Mouse (Mus musculus) thymus, postnatal 25 days (tissue): ENCODE results near the gene Nat8f2.
"Not testable (repeated sequence)": the region's sequence is repeated elsewhere in the genome, so short reads cannot be mapped to it uniquely, and the experiment has no call there.

Experiments
- DNase-seq: peaks from one replicate; pipeline ENCODE4 v3.0.0; 2022

Gene Nat8f2

DNA sequence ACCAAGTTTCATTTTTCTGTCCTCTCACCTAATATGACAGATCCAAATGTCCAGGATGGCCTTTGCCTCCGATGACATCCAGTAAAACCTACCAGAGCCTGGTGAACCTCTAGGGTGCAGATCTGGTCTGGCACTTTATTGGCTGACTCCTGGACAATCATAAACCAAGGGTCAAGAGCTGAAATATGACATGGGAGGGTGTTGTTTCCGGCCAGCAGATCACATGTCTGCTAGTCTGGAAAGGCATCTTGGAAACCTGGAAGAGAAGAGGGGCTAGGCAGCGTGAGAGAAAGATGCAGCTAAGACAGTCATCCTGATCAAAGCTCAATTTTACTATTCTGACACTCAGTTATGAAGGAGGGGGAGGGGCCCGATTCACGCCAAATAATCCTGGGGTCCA is at the start of gene Nat8f2:
Nat8f2 (minus strand) TSS at position 153 of the 400 bp plus-strand sequence.
- not testable (repeated sequence) for DNase-seq

DNA sequence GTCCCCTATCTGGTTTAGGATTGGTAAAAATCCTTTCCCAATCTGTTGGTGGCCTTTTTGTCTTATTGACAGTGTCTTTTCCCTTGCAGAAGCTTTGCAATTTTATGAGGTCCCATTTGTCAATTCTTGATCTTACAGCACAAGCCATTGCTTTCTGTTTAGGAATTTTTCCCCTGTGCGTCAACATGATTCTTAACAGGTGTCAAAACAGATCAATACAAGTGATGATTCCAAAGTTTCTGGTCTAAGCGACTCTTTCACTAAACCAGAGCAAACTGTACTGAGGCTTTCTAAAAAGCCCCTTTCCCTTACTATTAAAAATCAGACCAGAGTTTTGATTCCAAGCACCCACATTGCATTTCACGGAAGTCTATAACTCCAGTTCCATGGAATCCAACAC is 49.4 kb upstream of the Nat8f2 start:
- DNase-seq, result not testable (repeated sequence)

DNA sequence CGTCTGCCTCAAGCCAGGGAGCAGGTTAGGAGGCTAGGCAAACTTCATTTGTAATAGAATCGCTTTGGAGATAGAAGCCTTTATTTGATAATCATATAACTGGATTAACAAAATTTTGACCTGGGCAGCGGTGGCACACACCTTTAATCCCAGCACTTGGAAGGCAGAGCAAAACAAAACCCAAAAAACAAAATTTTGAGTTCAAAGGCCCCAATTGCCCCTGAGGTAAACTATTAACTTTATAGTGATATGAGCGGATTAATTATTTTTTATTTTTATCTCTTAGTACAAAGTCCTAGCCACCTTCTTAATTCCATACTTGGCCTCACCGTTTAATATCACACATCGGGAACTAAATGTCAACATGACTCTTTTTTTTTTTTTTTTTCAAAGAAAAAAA is 47.6 kb upstream of the Nat8f2 start:
- DNase-seq, result no peak

DNA sequence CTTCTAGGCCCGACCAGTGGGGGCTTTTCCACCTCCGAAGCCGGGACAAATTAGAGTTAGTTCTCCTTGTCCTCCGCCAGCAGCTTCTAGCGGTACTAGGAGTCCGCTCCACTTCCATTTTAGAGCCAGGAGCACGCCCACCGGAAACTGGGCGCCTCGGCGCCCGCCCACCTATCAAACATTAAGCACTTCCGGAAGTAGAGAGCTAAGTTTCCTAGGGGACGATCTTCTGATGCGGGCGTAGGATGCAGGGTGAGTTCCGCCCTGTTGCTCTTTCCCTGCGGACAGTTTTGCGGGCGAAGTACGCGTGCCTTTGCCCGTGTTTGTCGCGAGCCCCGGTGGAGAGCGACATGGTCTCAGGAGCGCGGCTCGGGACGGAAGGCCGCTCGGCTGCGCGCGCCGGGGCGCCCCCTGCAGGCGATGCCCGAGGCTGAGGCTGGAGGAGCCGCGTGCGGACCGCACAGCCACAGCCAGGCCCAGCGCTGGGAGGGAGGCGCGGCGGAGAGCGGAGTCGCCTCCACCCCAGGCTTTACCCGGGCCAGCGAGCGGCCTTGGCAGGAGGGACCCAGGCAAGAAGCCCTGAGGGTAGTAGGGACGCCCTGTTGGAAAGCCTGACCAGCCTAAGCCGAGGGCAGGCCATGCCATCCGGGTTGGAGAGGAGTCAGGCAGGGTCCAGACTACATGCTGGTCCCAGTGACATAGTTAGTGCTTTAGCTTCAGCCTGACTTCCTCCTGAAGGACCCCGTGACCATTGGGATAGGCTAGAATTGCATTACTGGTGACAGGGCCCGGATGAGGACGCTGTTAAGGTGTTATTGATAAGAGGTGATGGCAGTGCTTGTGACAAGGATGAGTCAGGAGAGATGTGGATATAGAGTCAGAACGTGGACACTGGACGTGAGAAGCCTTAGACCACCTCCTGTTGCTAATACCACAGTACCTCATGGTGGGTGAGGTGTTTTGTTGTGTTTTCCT is 46.9 kb upstream of the Nat8f2 start, which contains the start of gene Nat8f1:
Nat8f1 (minus strand) TSS at position 149 of the 975 bp plus-strand sequence.
- peak; percentile 87 for DNase-seq

DNA sequence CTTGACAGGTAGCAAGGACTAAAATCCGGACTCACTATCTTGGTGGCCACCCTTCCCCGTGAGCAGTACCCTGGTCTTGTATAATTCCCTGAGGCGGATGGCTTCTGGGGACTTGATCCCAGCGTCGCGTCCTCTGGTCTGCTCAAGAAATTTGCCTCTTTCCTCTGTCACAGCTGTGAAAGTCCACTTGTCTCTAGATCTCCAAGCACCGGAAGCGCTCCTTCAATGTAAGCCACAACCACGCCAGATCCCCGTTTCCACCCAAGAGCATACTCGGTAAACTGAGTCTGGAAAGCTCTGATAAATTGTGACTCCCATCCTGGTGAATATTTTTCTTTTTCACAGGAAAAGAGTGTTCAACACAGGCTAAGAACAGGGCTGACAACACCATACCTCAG is 46.2 kb upstream of the Nat8f2 start:
- DNase-seq, result no peak

DNA sequence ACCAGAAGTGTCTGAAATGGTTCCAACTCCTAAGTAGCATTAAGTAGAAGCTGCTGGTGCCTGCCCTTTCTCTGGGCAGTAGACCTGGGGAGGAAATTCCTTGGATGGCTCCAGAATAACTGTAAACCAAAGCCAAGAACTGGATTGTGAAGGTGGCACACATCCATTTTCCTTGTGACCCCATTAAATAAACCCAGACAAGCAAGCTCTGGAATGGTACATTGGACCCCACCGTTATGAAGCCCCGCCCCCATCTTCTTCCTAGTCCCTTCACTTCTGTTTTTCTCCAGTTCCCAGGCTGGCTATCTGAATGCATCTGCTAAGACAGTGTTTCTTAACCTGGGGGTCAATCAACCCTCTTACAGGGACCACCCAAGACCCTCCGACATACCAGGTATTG is 42.6 kb upstream of the Nat8f2 start, which contains the start of gene Tprkb:
Tprkb (plus strand) TSS at position 279 of the 400 bp plus-strand sequence.
- no peak for DNase-seq

DNA sequence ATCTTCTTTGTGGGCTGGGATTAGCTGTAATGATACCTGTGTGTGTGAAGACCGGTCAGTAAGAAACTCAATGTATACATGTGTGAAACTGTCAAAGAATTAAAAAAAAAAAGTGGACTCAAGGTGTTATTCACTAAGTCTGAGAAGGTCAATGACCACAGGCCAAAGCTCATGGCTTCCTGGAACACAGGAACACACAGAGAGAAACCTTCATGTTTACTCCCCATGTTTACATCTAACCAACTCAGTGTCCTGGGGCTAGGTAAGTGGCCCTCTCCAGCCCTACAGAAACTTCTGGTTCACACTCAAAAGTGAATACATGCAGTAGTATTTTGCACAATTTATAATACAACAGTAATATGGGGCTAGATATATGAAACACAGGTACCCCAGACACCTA is 40.7 kb upstream of the Nat8f2 start:
- DNase-seq, result no peak

DNA sequence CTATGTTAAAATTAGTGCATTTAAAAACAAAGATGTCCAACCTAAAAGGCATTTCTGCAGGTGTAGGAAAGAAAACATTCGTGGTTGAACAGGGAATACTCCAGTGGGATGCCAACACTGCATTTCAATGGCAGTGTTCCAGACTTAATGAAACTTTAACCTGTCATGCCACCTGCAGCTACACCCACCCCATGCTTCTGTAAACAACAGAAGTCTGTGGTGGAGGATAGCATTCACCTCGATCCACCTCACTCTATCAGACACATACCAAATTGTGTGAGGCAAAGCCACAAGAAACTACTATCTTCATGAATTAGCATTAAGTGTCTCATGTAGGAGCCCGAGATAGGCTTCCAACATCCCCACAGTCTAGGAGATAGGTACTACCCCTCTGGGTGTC is 39.4 kb upstream of the Nat8f2 start:
- DNase-seq, result no peak

DNA sequence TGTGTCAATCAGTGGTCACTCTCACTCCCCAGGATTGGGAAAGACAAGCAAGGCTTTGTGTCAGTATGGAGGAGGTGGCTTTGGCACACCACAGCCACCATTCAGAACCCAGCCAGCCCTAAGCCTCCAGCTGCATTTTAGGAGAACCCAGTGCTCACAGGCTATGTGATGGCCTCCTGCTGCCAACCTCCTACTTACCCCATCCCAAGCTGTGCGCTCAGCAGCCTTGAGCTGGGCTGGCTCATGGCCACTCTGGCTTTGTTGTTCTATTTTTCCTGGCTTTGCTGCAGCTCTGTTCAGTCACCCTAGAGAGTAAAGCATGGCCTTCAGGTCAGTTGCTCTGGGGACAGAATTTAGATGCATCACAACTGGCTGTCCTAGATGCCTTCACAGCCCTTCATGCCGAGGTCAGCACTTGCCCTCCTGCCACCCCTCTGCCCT is 38.0 kb upstream of the Nat8f2 start:
- DNase-seq, result not testable (repeated sequence)

DNA sequence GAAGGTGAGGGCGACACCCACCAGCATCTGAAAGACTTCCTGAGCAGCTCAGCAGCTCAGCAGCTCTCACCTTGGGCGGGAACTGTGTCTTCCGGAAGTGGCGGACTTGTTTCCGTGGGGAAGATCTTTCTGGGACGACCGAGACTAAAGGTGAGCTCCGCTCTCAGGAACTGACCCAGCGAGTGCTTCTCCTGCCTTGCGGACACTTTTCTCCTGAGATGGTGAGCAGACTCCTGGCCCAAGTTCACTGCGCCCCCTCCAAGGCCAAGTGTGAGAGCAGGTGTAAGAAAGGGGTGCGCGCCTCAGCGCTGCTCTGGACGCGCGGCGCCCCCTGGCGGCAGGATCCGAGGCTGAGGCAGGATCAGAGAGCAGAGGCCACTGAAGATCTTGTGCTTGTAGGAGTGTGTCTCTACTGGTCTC is 35.7 kb upstream of the Nat8f2 start, which contains the start of gene Nat8f4:
Nat8f4 (minus strand) TSS at position 243 of the 420 bp plus-strand sequence.
- DNase-seq, result peak; percentile 90

DNA sequence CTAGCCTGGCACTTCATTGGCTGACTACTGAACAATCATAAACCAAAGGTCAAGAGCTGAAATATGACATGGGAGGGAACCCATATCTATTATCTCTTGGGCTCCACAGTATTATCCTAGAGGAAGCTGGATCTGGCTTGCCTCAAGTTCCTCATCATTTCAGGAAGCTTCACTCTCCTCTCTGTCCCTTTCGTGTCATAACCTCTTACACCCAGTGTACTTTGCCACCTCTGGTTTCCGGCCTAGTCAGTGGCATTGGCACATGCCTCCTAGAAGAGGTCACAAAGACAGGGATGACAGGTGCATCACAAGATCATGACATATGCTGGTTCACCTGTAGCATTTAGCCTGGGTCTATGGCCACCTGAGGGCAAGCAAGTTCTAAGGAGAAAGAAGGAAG is 33.3 kb upstream of the Nat8f2 start:
- no peak for DNase-seq

DNA sequence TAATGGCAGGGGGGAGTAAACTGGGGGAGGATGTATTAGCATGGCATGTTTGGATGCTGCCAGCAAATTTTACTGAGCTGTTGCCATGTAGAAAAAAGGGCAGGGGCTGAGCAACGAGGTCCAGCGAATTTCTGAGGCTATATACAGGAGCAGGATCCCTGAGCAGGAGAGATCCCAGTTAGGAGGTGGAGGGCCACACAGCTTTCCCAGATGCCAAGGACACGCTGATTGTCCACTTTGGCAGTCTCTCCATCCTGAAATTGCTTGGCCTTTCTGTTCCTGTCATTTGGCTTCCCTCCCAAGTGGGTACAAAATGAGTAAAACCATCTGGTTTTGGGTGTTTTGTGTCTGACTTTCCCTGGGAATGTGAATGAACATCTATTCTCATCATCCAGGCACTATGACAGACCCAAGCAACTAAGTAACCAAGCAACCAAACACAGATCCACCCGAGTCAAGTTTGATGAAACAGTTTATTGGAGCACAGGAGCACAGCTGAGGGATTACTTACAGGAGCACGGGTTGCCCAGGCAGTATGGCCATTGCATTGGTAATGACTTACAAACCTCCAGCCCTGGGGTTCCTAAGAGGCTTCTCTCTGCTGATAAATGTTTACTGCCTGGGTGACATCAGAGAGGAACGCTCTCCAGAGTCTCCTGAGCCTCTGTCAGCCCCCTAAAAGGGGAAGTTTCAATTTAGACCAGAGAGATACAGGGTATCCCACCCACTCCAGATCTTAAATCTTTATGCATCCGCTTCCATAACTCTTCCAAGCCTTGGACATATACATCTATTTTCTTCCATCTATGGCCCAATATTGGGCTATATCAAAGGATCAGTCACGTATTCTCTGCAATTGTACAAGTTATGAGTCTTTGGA is 29.9 kb upstream of the Nat8f2 start:
- not testable (repeated sequence) for DNase-seq

DNA sequence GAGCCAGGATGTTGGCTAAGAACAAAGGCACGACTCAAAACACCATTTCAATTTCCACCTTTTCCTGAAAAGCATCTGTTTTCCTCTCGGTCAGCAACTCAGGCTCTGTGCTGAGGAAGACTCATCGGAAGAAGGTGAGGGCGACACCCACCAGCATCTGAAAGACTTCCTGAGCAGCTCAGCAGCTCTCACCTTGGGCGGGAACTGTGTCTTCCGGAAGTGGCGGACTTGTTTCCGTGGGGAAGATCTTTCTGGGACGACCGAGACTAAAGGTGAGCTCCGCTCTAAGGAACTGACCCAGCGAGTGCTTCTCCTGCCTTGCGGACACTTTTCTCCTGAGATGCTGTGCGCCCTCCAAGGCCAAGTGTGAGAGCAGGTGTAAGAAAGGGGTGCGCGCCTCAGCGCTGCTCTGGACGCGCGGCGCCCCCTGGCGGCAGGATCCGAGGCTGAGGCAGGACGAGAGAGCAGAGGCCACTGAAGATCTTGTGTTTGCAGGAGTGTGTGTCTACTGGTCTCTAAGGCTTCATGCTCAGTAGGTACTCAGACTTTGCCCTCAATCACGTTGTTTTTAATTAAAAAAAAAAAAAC is 26.2 kb upstream of the Nat8f2 start:
- peak; percentile 30 for DNase-seq

DNA sequence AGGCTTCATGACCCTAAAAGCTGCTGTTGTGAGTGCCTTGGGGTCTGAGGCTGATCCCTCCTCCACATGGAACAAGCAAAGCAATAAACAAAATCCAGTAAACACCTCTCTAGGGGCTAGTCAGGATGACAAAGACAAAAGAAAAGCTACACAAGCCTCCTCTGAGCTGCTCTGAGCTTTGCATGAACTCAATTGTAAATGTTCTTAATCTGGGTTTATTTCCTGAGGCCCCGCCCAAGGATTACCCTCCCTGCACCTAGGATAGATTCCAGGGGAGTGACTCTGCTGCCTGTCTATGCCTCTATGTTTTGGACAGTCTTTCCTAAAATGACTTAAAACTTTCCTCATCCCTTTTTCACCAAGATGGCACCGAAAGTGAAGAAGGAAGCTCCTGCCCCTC is 20.0 kb upstream of the Nat8f2 start:
- no peak for DNase-seq

DNA sequence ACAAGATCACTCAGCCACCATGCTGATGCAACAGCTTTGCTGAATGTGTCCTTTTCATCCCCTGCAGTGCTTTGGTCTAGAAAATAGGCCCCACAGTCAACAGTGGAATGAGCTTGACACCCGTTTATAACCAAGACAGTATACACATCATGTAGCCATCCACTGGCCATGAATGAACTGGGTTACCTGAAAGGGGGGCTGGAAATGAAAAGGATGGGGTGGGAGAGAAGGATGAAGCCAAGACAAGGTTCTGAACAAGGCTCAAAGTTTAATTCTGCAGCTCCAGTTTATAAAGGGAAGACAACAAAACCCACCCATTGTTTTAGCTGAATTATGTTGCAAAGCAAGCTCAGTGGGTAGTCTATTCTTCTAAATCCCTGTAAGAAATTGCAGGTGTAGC is 15.4 kb upstream of the Nat8f2 start:
- DNase-seq, result no peak

DNA sequence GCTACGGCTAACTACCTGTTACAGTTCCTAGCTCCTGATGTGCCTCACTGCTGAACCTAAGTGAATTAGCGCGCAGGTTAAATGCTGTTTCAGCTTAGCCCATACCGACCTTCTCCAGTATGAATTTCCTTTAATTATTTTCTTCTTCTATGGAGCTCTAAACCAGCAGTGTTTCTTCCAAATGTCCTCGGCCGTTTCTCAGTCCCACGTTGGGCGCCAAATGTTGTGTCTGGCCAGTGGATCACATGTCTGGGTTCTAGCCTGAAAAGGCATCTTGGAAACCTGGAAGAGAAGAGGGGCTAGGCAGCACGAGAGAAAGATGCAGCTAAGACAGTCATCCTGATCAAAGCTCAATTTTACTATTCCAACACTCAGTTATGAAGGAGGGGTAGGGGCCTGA is 14.3 kb upstream of the Nat8f2 start:
- DNase-seq, result not testable (repeated sequence)

DNA sequence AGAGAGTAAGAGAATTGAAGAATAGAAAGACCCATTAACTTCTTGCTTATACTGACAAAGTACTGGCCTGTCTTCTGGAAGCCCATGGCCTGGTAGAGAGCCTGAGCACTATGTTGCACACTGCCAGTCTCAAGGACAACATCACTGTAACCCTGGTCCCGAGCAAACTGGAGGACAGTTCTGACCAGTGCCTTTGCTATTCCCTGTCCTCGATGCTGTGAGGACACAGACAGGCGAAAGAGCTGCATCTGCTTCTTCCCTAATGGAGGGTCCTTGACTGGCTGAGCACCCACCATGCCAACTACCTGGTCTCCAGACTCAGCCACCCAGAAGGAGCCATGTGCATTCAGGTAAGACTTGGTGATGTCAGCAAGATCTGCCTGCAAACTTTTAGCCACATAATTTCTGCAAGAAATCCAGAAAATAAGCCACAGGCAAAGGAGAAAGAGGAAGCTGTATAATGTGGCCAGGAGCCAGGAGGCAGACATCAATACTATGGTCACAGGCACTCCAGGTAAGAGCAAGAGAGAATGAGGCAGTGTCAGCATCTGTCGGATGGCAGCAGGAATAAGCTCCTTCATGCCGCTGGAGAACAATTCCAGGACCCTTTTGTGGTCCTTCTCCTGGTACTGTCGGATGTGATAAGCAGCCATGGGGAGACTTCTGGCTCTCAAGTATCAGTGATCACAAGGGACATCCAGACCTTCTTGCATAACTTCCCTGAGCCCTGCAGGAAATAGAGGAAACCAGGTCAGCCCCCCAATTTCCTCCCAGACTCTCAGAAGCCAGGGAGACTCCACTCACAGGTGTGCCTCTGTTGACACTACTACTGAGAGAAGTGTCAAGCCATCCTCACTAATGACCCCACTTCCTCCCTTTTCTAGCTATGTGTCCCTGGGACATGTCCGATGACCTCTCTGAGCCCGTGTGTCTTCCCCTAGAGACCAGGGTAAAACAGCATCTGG is 950 bp downstream of the Nat8f2 start:
- DNase-seq, result no peak

DNA sequence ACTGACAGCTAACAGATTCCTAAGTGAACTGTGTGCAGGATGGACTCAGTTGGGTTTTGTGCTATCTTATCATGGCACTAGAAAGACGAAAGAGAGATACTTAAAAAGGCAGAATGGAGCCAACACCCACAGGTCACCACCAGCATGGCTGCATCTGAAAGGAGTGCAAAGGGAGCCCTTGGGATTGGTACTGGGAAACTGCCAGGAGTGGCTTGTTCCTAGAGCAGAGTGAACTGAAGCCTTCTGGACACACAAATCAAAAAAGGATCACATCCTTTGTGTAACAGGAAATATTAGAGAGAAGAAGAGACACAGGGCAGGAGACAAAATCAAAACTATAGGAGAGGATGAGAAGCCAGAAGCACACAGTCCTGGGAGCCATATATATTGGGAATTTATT is 2.0 kb downstream of the Nat8f2 start:
- not testable (repeated sequence) for DNase-seq

DNA sequence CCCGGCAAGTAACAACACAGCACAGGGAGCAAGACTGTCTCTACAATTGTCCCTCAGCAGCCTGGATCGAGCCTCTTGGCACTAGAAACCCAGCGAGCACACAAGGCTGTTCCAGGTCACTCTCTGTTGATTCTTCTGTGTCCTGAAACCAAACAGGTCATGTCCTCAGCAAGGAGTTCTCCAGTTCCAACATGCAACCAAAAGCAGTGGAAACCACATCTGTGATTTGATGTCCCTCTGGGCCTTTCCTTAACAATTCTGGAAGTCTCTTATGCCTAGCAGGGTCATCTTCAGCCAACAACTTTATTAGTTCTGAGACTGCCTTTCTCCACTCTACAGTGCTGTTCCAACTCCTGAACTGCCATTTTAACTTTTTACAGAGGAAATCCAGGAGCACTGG is 2.8 kb downstream of the Nat8f2 start:
- DNase-seq, result not testable (repeated sequence)

DNA sequence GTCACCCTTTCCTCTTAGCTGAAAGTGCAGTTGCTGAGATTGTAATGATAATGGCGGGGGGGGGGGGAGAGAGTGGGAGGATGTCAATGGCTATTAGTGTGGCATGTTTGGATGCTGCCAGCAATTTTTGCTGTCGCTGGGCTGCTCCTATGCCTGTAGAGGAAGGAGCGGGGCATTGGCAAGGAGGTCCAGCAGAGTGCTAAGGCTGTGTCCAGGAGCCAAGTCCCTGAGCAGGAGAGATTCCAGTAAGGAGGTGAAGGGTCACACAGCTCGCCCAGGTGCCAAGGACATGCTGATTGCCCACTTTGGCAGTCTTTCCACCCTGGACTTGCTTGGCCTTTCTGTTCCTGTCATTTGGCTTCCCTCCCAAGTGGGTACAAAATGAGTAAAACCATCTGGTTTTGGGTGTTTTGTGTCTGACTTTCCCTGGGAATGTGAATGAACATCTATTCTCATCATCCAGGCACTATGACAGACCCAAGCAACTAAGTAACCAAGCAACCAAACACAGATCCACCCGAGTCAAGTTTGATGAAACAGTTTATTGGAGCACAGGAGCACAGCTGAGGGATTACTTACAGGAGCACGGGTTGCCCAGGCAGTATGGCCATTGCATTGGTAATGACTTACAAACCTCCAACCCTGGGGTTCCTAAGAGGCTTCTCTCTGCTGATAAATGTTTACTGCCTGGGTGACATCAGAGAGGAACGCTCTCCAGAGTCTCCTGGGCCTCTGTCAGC is 3.9 kb downstream of the Nat8f2 start:
- DNase-seq, result not testable (repeated sequence)

DNA sequence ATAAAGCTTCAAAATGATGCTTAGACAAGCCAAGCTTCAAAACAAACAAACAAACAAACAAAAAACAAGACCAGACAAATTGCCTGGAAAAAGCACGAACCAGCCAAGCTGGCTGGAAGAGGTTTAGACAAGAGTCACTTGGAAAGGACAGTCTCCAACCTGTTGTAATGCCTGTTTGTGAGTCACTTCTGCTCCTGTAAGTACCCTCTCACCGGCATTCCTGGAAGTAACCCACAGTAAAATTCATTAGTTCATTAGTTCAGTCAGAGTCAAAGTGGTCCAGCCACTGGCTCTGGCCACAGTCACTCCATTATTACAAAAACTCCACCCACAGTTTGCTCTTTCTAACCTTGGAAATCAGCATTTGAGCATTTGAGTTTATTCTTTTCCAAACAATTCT is 5.1 kb downstream of the Nat8f2 start:
- DNase-seq, result no peak
